30 mouse cellular contexts compared by ENCODE assay signal in the genomic region with DNA sequence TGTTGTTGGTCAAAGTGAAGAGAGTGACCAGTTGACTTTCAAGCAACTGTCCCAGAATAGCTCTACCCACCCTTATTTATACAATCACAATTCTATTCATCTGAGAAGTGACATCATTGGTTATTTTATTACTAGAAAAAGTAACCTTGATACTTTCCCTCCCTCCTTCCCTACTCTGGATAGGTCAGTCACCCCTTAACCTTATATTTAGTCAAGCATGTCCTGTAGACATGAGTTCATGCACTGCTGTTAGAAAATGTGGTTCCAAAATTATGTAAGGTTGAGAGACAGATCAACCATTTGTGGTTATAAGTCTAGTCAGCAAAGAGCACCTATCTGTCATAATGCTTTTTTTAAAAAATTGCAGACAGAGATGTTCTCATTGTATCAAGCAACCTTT.
"Had no signal": no experiment of that assay in that cellular context is flagged by ENCODE, and none has a peak within 500 bp of the region (broad histone marks: within the 10 kb centered on the region; RNA-seq: fewer than 3 reads in every experiment).

No protein-coding gene starts in this region.

- H3K4me1 ChIP-seq: limb, embryonic 10.5 days; limb, embryonic 12.5 days; limb, embryonic 13.5 days; limb, embryonic 15.5 days; liver, embryonic 12.5 days; liver, embryonic 13.5 days; liver, embryonic 15.5 days; lung, embryonic 15.5 days; megakaryocyte, embryonic 14.5 days; midbrain, embryonic 10.5 days; midbrain, embryonic 12.5 days; midbrain, embryonic 13.5 days; midbrain, embryonic 15.5 days; neural tube, embryonic 12.5 days had no signal

- H3K9ac ChIP-seq: limb, embryonic 12.5 days; limb, embryonic 13.5 days; limb, embryonic 15.5 days; liver, embryonic 12.5 days; liver, embryonic 13.5 days; liver, embryonic 14.5 days; liver, embryonic 15.5 days; lung, embryonic 14.5 days; lung, embryonic 15.5 days; midbrain, embryonic 12.5 days; midbrain, embryonic 13.5 days; midbrain, embryonic 15.5 days; neural tube, embryonic 12.5 days had no signal

- ATAC-seq: liver, embryonic 12.5 days; lung, postnatal 0 days; midbrain, embryonic 13.5 days; midbrain, embryonic 15.5 days; midbrain, embryonic 16.5 days had no signal

- H3K36me3 ChIP-seq: limb, embryonic 10.5 days; limb, embryonic 12.5 days; limb, embryonic 13.5 days; limb, embryonic 15.5 days; liver, embryonic 12.5 days; liver, embryonic 13.5 days; liver, embryonic 15.5 days; lung, embryonic 15.5 days; midbrain, embryonic 10.5 days; midbrain, embryonic 12.5 days; midbrain, embryonic 13.5 days; midbrain, embryonic 15.5 days; neural tube, embryonic 12.5 days had no signal

- H3K4me2 ChIP-seq: limb, embryonic 12.5 days; limb, embryonic 13.5 days; limb, embryonic 15.5 days; liver, embryonic 12.5 days; liver, embryonic 13.5 days; liver, embryonic 15.5 days; lung, embryonic 14.5 days; lung, embryonic 15.5 days; midbrain, embryonic 11.5 days; midbrain, embryonic 12.5 days; midbrain, embryonic 13.5 days; midbrain, embryonic 15.5 days; neural tube, embryonic 12.5 days had no signal

- H3K27ac ChIP-seq: left cerebral cortex, adult 2 months; limb, embryonic 10.5 days; limb, embryonic 12.5 days; limb, embryonic 13.5 days; limb, embryonic 15.5 days; liver, embryonic 12.5 days; liver, embryonic 13.5 days; liver, embryonic 14.5 days; liver, embryonic 15.5 days; lung, embryonic 15.5 days; macrophage; midbrain, embryonic 10.5 days; midbrain, embryonic 12.5 days; midbrain, embryonic 13.5 days; midbrain, embryonic 15.5 days; neural tube, embryonic 12.5 days had no signal

- H3K4me3 ChIP-seq: left cerebral cortex, adult 2 months; limb, embryonic 10.5 days; limb, embryonic 12.5 days; limb, embryonic 13.5 days; limb, embryonic 15.5 days; liver, embryonic 12.5 days; liver, embryonic 13.5 days; liver, embryonic 15.5 days; lung, embryonic 15.5 days; megakaryocyte, embryonic 14.5 days; midbrain, embryonic 10.5 days; midbrain, embryonic 12.5 days; midbrain, embryonic 13.5 days; midbrain, embryonic 15.5 days; myocyte; neural tube, embryonic 12.5 days had no signal

- DNase-seq: left cerebral cortex, postnatal 4 days; liver, embryonic 13.5 days; lung, adult 18-20 months; lung, adult 2 months; lung, embryonic 14.5 days; lung, postnatal 10 days; lung, postnatal 14 days; lung, postnatal 36 days; lung, postnatal 4 days; midbrain, embryonic 14.5 days had no signal

- H3K9me3 ChIP-seq: limb, embryonic 10.5 days; limb, embryonic 12.5 days; limb, embryonic 13.5 days; limb, embryonic 15.5 days; liver, embryonic 12.5 days; liver, embryonic 13.5 days; liver, embryonic 15.5 days; lung, embryonic 15.5 days; megakaryocyte, embryonic 14.5 days; midbrain, embryonic 10.5 days; midbrain, embryonic 12.5 days; midbrain, embryonic 13.5 days; midbrain, embryonic 15.5 days; neural tube, embryonic 12.5 days had no signal

- H3K27me3 ChIP-seq: limb, embryonic 12.5 days; limb, embryonic 13.5 days; limb, embryonic 15.5 days; liver, embryonic 12.5 days; liver, embryonic 13.5 days; liver, embryonic 15.5 days; lung, embryonic 15.5 days; megakaryocyte, embryonic 14.5 days; midbrain, embryonic 12.5 days; midbrain, embryonic 13.5 days; midbrain, embryonic 15.5 days; neural tube, embryonic 12.5 days had no signal
